ENCODE assay signal across 29 mouse cellular contexts in genomic region chr16:58638016-58638415, GRCm38 (mm10). TPM values are rescaled to one million over a fixed set of nuclear protein-coding genes. Genes with fewer than 3 reads are reported as not detected.
DNase-seq lines count a peak whose midpoint lies in the region; ATAC-seq and TF ChIP-seq lines count a peak whose summit lies in the region.
"Had no signal": no experiment of that assay in that cellular context is flagged by ENCODE, and none has a peak within 500 bp of the region (broad histone marks: within the 10 kb centered on the region; RNA-seq: fewer than 3 reads in every experiment).

No protein-coding gene starts in this region.

- no peak overlapping the region for H3K27ac ChIP-seq in embryonic facial prominence, embryonic 14.5 days (replicated peaks; ENCODE audit: low read depth, low read length)
- no peak overlapping the region for H3K27ac ChIP-seq in embryonic facial prominence, embryonic 10.5 days (replicated peaks)
- peak overlapping the region; percentile 60 for H3K27ac ChIP-seq in liver, embryonic 13.5 days
- H3K27ac ChIP-seq: embryonic facial prominence, embryonic 12.5 days; forebrain, embryonic 12.5 days; heart, embryonic 13.5 days; hindbrain, embryonic 12.5 days had no signal

- ATAC-seq in embryonic facial prominence, embryonic 14.5 days (ENCODE audit: low read depth), result no peak
- ATAC-seq in liver, embryonic 13.5 days (ENCODE audit: low read depth), result no peak
- no peak for ATAC-seq in frontal cortex, adult (ENCODE audit: low TSS enrichment)
- ATAC-seq: activated CD4-positive, CD25-positive, alpha-beta regulatory T cell, adult 4 months; forebrain, embryonic 16.5 days; hindbrain, embryonic 16.5 days; inflammation-experienced regulatory T-cells, adult 6 months; Patski had no signal

- TF ChIP-seq CTCF in C2C12 (IDR thresholded peaks at IDR 0.05; ENCODE audit: control insufficient read depth, insufficient read depth, insufficient read length), result no peak

- intact Hi-C loops in heart, postnatal 10 days (cut with DNase I), result no loop called here

- H3K36me3 ChIP-seq in embryonic facial prominence, embryonic 14.5 days (ENCODE audit: control insufficient read depth, insufficient read depth, low read length), result no peaks in the 10 kb centered on the region
- no peaks in the 10 kb centered on the region for H3K36me3 ChIP-seq in embryonic facial prominence, embryonic 10.5 days (replicated peaks)
- H3K36me3 ChIP-seq in C2C12 (ENCODE audit: control insufficient read depth, insufficient read depth) (no peaks in the 10 kb centered on the region), myocyte (ENCODE audit: control insufficient read depth, insufficient read depth) (no peaks in the 10 kb centered on the region)
- no peaks in the 10 kb centered on the region for H3K36me3 ChIP-seq in liver, embryonic 13.5 days
- H3K36me3 ChIP-seq: embryonic facial prominence, embryonic 12.5 days; forebrain, embryonic 12.5 days; heart, embryonic 13.5 days; hindbrain, embryonic 12.5 days had no signal

- H3K4me3 ChIP-seq in embryonic facial prominence, embryonic 14.5 days (ENCODE audit: low read depth, low read length), result no peak overlapping the region
- no peak overlapping the region for H3K4me3 ChIP-seq in embryonic facial prominence, embryonic 10.5 days
- no peak overlapping the region for H3K4me3 ChIP-seq in C2C12 (ENCODE audit: insufficient read depth, poor library complexity, severe bottlenecking)
- H3K4me3 ChIP-seq in liver, embryonic 13.5 days (replicated peaks), result no peak overlapping the region
- H3K4me3 ChIP-seq in myocyte, result no peak overlapping the region
- H3K4me3 ChIP-seq: embryonic facial prominence, embryonic 12.5 days; forebrain, embryonic 12.5 days; heart, embryonic 13.5 days; hindbrain, embryonic 12.5 days had no signal

- H3K79me2 ChIP-seq in C2C12 (ENCODE audit: control insufficient read depth, insufficient read depth) (no peaks in the 10 kb centered on the region), myocyte (ENCODE audit: control insufficient read depth, insufficient read depth) (no peaks in the 10 kb centered on the region)

- no peak overlapping the region for H3ac ChIP-seq in C2C12 (ENCODE audit: control insufficient read depth, insufficient read length, low read depth)
- no peak overlapping the region for H3ac ChIP-seq in myocyte (ENCODE audit: control insufficient read depth, insufficient read length)

- no peaks in the 10 kb centered on the region for H3K4me1 ChIP-seq in embryonic facial prominence, embryonic 14.5 days (ENCODE audit: control insufficient read depth, insufficient read depth, low read length)
- H3K4me1 ChIP-seq in embryonic facial prominence, embryonic 10.5 days, result no peaks in the 10 kb centered on the region
- H3K4me1 ChIP-seq in liver, embryonic 13.5 days (replicated peaks), result peaks cover 19% of the 10 kb centered on the region
- H3K4me1 ChIP-seq: embryonic facial prominence, embryonic 12.5 days; forebrain, embryonic 12.5 days; hindbrain, embryonic 12.5 days had no signal

- no peak for TF ChIP-seq POLR2A in myocyte (IDR thresholded peaks at IDR 0.05; ENCODE audit: insufficient read length, low read depth)

- H3K9me3 ChIP-seq in embryonic facial prominence, embryonic 14.5 days (ENCODE audit: control insufficient read depth, low read length), result no peaks in the 10 kb centered on the region
- H3K9me3 ChIP-seq in embryonic facial prominence, embryonic 10.5 days, result no peaks in the 10 kb centered on the region
- no peaks in the 10 kb centered on the region for H3K9me3 ChIP-seq in liver, embryonic 13.5 days (replicated peaks)
- H3K9me3 ChIP-seq: embryonic facial prominence, embryonic 12.5 days; forebrain, embryonic 12.5 days; heart, embryonic 13.5 days; hindbrain, embryonic 12.5 days had no signal

- no peaks in the 10 kb centered on the region for H3K79me3 ChIP-seq in C2C12 (ENCODE audit: low read depth)

- no peaks in the 10 kb centered on the region for H3K27me3 ChIP-seq in embryonic facial prominence, embryonic 14.5 days (replicated peaks; ENCODE audit: control insufficient read depth, insufficient read depth, low read length)
- H3K27me3 ChIP-seq in embryonic facial prominence, embryonic 10.5 days (replicated peaks; ENCODE audit: low read depth, poor library complexity, severe bottlenecking), result no peaks in the 10 kb centered on the region
- H3K27me3 ChIP-seq in C2C12 (ENCODE audit: control insufficient read depth, insufficient read depth, insufficient read length), result peaks cover 13% of the 10 kb centered on the region
- H3K27me3 ChIP-seq in liver, embryonic 13.5 days, result no peaks in the 10 kb centered on the region
- peaks cover 19% of the 10 kb centered on the region for H3K27me3 ChIP-seq in myocyte (ENCODE audit: control insufficient read depth, insufficient read depth, insufficient read length)
- H3K27me3 ChIP-seq: embryonic facial prominence, embryonic 12.5 days; forebrain, embryonic 12.5 days; heart, embryonic 13.5 days; hindbrain, embryonic 12.5 days; Patski had no signal

- WGBS in embryonic facial prominence, embryonic 14.5 days, result 71% methylated on average over 7 of the region's 7 CpGs
- 84% methylated on average over 7 of the region's 7 CpGs for WGBS in embryonic facial prominence, embryonic 10.5 days
- WGBS in liver, embryonic 13.5 days (ENCODE audit: insufficient replicate concordance), result 70% methylated on average over 7 of the region's 7 CpGs

- H3K9ac ChIP-seq in embryonic facial prominence, embryonic 14.5 days (ENCODE audit: low read depth, low read length), result no peak overlapping the region
- peak overlapping the region; percentile 42; the same call in 1 of the 2 replicates for H3K9ac ChIP-seq in liver, embryonic 13.5 days
- H3K9ac ChIP-seq: embryonic facial prominence, embryonic 12.5 days; forebrain, embryonic 12.5 days; heart, embryonic 13.5 days; hindbrain, embryonic 12.5 days had no signal

- peak; percentile 23 for DNase-seq in embryonic facial prominence, embryonic 14.5 days (ENCODE audit: low spot score)
- DNase-seq in embryonic facial prominence, embryonic 10.5 days (ENCODE audit: low spot score), result no peak
- DNase-seq in liver, embryonic 13.5 days, result no peak
- DNase-seq in heart, postnatal 10 days, result no peak
- DNase-seq: adrenal gland, postnatal 14 days; B cell, adult 2 months; cerebellum, adult 18-20 months; cerebellum, adult 9-11 months; cerebellum, postnatal 36 days; embryo, embryonic 11 days; gastrocnemius, postnatal 14 days; heart, postnatal 4 days had no signal

- no peak overlapping the region for H3K4me2 ChIP-seq in embryonic facial prominence, embryonic 14.5 days (ENCODE audit: low read depth, low read length)
- H3K4me2 ChIP-seq in liver, embryonic 13.5 days, result no peak overlapping the region
- H3K4me2 ChIP-seq in myocyte (ENCODE audit: low read depth), result no peak overlapping the region
- H3K4me2 ChIP-seq: embryonic facial prominence, embryonic 12.5 days; forebrain, embryonic 12.5 days; heart, embryonic 13.5 days; hindbrain, embryonic 12.5 days had no signal

TF ChIP-seq in C2C12, 6 proteins besides CTCF, POLR2A, EP300 and RAD21:
- TF ChIP-seq USF1 (IDR thresholded peaks at IDR 0.05; ENCODE audit: low read depth) (no peak), MAX (IDR thresholded peaks at IDR 0.05) (no peak), MYOG (IDR thresholded peaks at IDR 0.05; ENCODE audit: control insufficient read depth, extremely low read depth, insufficient read length) (no peak), MYOD1 (IDR thresholded peaks at IDR 0.05; ENCODE audit: control insufficient read depth, insufficient read length, low read depth) (no peak), CEBPB (IDR thresholded peaks at IDR 0.05; ENCODE audit: low read depth) (peak; percentile 29), FOSL1 (IDR thresholded peaks at IDR 0.05; ENCODE audit: insufficient read depth, low read length, poor library complexity, severe bottlenecking) (no peak)

TF ChIP-seq in myocyte, 11 proteins besides CTCF, POLR2A, EP300 and RAD21:
- 0 out of 2 replicates have a peak, but pooled peaks have one; percentile 58 for TF ChIP-seq CEBPB (IDR thresholded peaks at IDR 0.05; ENCODE audit: insufficient read depth, poor library complexity, severe bottlenecking)
- no peak for TF ChIP-seq TCF12 (IDR thresholded peaks at IDR 0.05; ENCODE audit: insufficient read depth, poor library complexity, severe bottlenecking)
TF ChIP-seq in myocyte: peak in this region for 1.

RNA-seq across cellular contexts. Expression of gene E330017A01Rik, which starts 0.5 kb away (rescaled TPM):
- not detected in 2 replicates for polyA plus RNA-seq in embryonic facial prominence, embryonic 14.5 days (2014; fragmentation: Nextera tagmentation; extraction: Ambion mirVana)
- polyA plus RNA-seq in embryonic facial prominence, embryonic 10.5 days (2016; fragmentation: Nextera tagmentation; extraction: Ambion mirVana), result not detected in 2 replicates
- polyA plus RNA-seq in C2C12 (2012; fragmentation: generic; extraction: Trizol) (not detected), myocyte (2012; fragmentation: generic; extraction: Trizol) (not detected)
- not detected in 2 replicates for polyA plus RNA-seq in liver, embryonic 13.5 days (2015; fragmentation: Nextera tagmentation; extraction: Ambion mirVana)
- total RNA-seq in heart, postnatal 10 days (2021), result not detected
- total RNA-seq: adrenal gland, adult 18-20 months; adrenal gland, postnatal 14 days; gastrocnemius, adult 18-20 months; gastrocnemius, postnatal 14 days; heart, adult 8-10 months; heart, postnatal 4 days had no signal
- polyA plus RNA-seq: activated CD4-positive, CD25-positive, alpha-beta regulatory T cell, adult 4 months; embryonic facial prominence, embryonic 12.5 days; forebrain, embryonic 12.5 days; forebrain, embryonic 16.5 days; gonadal fat pad, adult 2 months; heart, embryonic 13.5 days; heart, postnatal 0 days; hindbrain, embryonic 12.5 days; hindbrain, embryonic 16.5 days; inflammation-experienced regulatory T-cells, adult 6 months; Patski had no signal

RNA-seq across cellular contexts. Expression of gene Gm813, which starts 21.2 kb away (rescaled TPM):
- not detected in 2 replicates for polyA plus RNA-seq in embryonic facial prominence, embryonic 14.5 days (2014; fragmentation: Nextera tagmentation; extraction: Ambion mirVana)
- not detected in 2 replicates for polyA plus RNA-seq in embryonic facial prominence, embryonic 10.5 days (2016; fragmentation: Nextera tagmentation; extraction: Ambion mirVana)
- polyA plus RNA-seq in C2C12 (2012; fragmentation: generic; extraction: Trizol) (not detected), myocyte (2012; fragmentation: generic; extraction: Trizol) (not detected)
- polyA plus RNA-seq in liver, embryonic 13.5 days (2015; fragmentation: Nextera tagmentation; extraction: Ambion mirVana), result not detected in 2 replicates
- total RNA-seq in heart, postnatal 10 days (2021), result not detected
- total RNA-seq: adrenal gland, adult 18-20 months; adrenal gland, postnatal 14 days; gastrocnemius, adult 18-20 months; gastrocnemius, postnatal 14 days; heart, adult 8-10 months; heart, postnatal 4 days had no signal
- polyA plus RNA-seq: activated CD4-positive, CD25-positive, alpha-beta regulatory T cell, adult 4 months; embryonic facial prominence, embryonic 12.5 days; forebrain, embryonic 12.5 days; forebrain, embryonic 16.5 days; gonadal fat pad, adult 2 months; heart, embryonic 13.5 days; heart, postnatal 0 days; hindbrain, embryonic 12.5 days; hindbrain, embryonic 16.5 days; inflammation-experienced regulatory T-cells, adult 6 months; Patski had no signal

RNA-seq across cellular contexts. Expression of gene Cpox, which starts 32.1 kb away (rescaled TPM):
- 17.2 and 18.0 TPM in 2 replicates for polyA plus RNA-seq in embryonic facial prominence, embryonic 14.5 days (2014; fragmentation: Nextera tagmentation; extraction: Ambion mirVana)
- polyA plus RNA-seq in embryonic facial prominence, embryonic 10.5 days (2016; fragmentation: Nextera tagmentation; extraction: Ambion mirVana), result 25.0 and 26.9 TPM in 2 replicates
- polyA plus RNA-seq in C2C12 (2012; fragmentation: generic; extraction: Trizol) (9.8 TPM), myocyte (2012; fragmentation: generic; extraction: Trizol) (20.0 TPM)
- 422 and 453 TPM in 2 replicates for polyA plus RNA-seq in liver, embryonic 13.5 days (2015; fragmentation: Nextera tagmentation; extraction: Ambion mirVana)
- 10 to 100 TPM; 20.4 to 25.7 TPM for total RNA-seq in heart, postnatal 10 days (2021)

Comparison
In these comparisons a context has a peak if more than half of its experiments do, and no peak if none do; other contexts are left out.
1. RNA of gene Cpox, which starts 32.1 kb away (polyA plus RNA-seq): 422 to 453 TPM in liver, embryonic 13.5 days; 25.0 to 26.9 TPM in embryonic facial prominence, embryonic 10.5 days, 20.0 TPM in myocyte (single experiment), 17.2 to 18.0 TPM in embryonic facial prominence, embryonic 14.5 days and 9.8 TPM in C2C12 (single experiment); every median in the first group is over 10 times any median in the second.